Mouse (Mus musculus): ENCODE results near the gene Fmo2.

Gene Fmo2

DNA sequence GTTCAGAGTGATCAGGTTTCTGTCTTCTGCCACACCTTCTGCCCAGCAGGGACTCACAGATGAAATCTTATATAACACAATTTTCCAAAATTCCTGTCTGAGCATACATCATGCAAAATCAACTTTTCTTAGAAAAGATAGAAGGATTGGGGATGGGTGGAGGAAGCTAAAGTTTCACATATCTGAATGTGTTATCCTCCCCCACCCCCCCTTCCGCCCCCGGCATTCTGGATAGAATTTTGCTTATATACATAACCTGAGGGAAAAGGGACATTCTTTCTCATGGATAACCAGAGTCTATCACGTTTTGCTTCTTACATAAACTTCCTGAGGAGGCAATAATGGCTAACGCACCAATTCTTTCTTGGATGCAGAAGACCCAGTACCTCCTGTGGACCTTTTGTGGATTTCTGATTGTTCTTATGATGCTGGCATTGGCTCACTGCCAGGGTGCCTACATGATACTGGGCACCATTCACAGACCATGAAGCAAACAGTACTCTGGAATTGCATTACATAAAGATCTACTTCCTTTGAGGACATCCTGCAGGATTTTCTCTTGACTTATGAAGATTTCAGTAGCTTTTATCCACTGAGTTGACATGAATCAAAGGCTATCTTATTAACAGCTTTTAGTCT lies 36.0 kb upstream of the Fmo2 start:
- Histone ChIP-seq H3K36me3 (ENCODE audit: insufficient read depth, low read length) (no peaks in the 10 kb centered on the region), H3K9me3 (ENCODE audit: low read length) (no peaks in the 10 kb centered on the region), H3K4me3 (replicated peaks; ENCODE audit: low read length) (no peak overlapping the region), H3K4me1 (replicated peaks; ENCODE audit: low read depth, low read length) (no peaks in the 10 kb centered on the region), H3K27me3 (ENCODE audit: insufficient read depth, low read length) (no peaks in the 10 kb centered on the region)
- TF ChIP-seq POU5F1 (IDR thresholded peaks at IDR 0.05; ENCODE audit: borderline replicate concordance, low read length) (no peak), NANOG (IDR thresholded peaks at IDR 0.05; ENCODE audit: borderline replicate concordance, low read length) (no peak), CTCF (conservative IDR thresholded peaks at IDR 0.05; ENCODE audit: low read length) (no peak)

DNA sequence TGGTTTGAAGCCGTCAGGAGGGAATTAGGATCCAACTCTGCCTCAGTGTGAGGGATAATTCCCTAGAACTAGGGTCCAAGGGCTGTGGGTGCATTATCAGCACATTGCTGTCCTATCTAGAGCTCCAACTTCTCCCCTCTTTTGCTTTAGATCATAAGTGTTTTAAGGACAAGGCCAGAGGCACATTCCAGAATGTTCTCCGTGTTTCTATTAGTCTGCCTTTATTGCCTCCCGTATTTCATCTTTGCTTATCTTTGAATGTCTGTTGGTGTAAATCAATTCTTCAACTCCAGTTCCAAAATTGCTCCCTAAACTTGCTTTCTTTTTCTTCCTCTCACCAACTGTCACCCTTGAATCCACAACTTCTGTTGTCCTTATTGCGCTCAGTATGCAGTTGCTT lies 33.9 kb upstream of the Fmo2 start:
- Histone ChIP-seq H3K9me3 (ENCODE audit: low read length) (no peaks in the 10 kb centered on the region), H3K4me3 (replicated peaks; ENCODE audit: low read length) (no peak overlapping the region), H3K4me1 (replicated peaks; ENCODE audit: low read depth, low read length) (no peaks in the 10 kb centered on the region), H3K27me3 (ENCODE audit: insufficient read depth, low read length) (no peaks in the 10 kb centered on the region), H3K36me3 (ENCODE audit: insufficient read depth, low read length) (no peaks in the 10 kb centered on the region)
- TF ChIP-seq POU5F1 (IDR thresholded peaks at IDR 0.05; ENCODE audit: borderline replicate concordance, low read length) (no peak), CTCF (conservative IDR thresholded peaks at IDR 0.05; ENCODE audit: low read length) (no peak)

GRCm38 (mm10) chr1:162931880-162932279 lies 33.4 kb upstream of the Fmo2 start:
- H3K4me1 ChIP-seq (replicated peaks; ENCODE audit: low read depth, low read length), result no peaks in the 10 kb centered on the region
- no peaks in the 10 kb centered on the region for H3K9me3 ChIP-seq (ENCODE audit: low read length)
- TF ChIP-seq POU5F1 (IDR thresholded peaks at IDR 0.05; ENCODE audit: borderline replicate concordance, low read length) (no peak), CTCF (conservative IDR thresholded peaks at IDR 0.05; ENCODE audit: low read length) (no peak), NANOG (IDR thresholded peaks at IDR 0.05; ENCODE audit: borderline replicate concordance, low read length) (no peak)

DNA sequence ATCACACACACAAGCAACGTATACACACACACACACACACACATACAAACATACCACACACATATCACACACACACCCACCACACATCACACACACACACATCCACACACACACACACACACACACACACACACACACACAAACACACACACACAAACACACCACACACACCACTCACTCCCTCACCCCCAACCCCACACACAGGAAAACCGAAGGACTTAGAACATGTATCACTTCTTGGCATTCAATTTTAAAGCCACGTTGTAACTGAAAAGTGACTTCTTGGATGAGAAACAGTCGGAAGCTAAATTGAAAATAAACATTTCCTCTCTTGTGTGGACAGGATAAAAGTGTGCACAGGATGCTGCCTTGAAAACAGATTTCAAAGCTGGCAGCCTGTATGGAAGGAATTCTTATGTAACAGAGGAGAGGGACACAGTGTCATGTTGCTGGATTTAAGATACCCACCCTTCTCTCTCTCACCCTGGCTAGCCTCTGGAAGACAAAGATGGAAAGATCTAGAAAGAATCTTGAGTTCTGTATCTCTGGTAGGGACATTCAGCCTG lies 32.9 kb upstream of the Fmo2 start:
- Histone ChIP-seq H3K4me1 (replicated peaks; ENCODE audit: low read depth, low read length) (no peaks in the 10 kb centered on the region), H3K27me3 (ENCODE audit: insufficient read depth, low read length) (no peaks in the 10 kb centered on the region), H3K9me3 (ENCODE audit: low read length) (no peaks in the 10 kb centered on the region), H3K36me3 (ENCODE audit: insufficient read depth, low read length) (no peaks in the 10 kb centered on the region), H3K4me3 (replicated peaks; ENCODE audit: low read length) (no peak overlapping the region)
- TF ChIP-seq NANOG (IDR thresholded peaks at IDR 0.05; ENCODE audit: borderline replicate concordance, low read length) (no peak), CTCF (conservative IDR thresholded peaks at IDR 0.05; ENCODE audit: low read length) (no peak), POU5F1 (IDR thresholded peaks at IDR 0.05; ENCODE audit: borderline replicate concordance, low read length) (no peak)

More at GRCm38 (mm10) chr1:162931880-162932279, 33.4 kb upstream of the Fmo2 start:
- Histone ChIP-seq H3K4me3 (replicated peaks; ENCODE audit: low read length) (no peak overlapping the region), H3K27me3 (ENCODE audit: insufficient read depth, low read length) (no peaks in the 10 kb centered on the region), H3K36me3 (ENCODE audit: insufficient read depth, low read length) (no peaks in the 10 kb centered on the region)

- Histone ChIP-seq H3K4me1 (replicated peaks; ENCODE audit: low read depth, low read length) (no peaks in the 10 kb centered on the region), H3K36me3 (ENCODE audit: insufficient read depth, low read length) (no peaks in the 10 kb centered on the region), H3K27me3 (ENCODE audit: insufficient read depth, low read length) (no peaks in the 10 kb centered on the region), H3K9me3 (ENCODE audit: low read length) (no peaks in the 10 kb centered on the region), H3K4me3 (replicated peaks; ENCODE audit: low read length) (no peak overlapping the region)
- TF ChIP-seq CTCF (conservative IDR thresholded peaks at IDR 0.05; ENCODE audit: low read length) (no peak), NANOG (IDR thresholded peaks at IDR 0.05; ENCODE audit: borderline replicate concordance, low read length) (no peak), POU5F1 (IDR thresholded peaks at IDR 0.05; ENCODE audit: borderline replicate concordance, low read length) (no peak)
Observed at GRCm38 (mm10) chr1:162930631-162931030, 32.1 kb upstream of the Fmo2 start.

- no peaks in the 10 kb centered on the region for H3K4me1 ChIP-seq (replicated peaks; ENCODE audit: low read depth, low read length)
- no peaks in the 10 kb centered on the region for H3K27me3 ChIP-seq (ENCODE audit: insufficient read depth, low read length)
- H3K9me3 ChIP-seq (ENCODE audit: low read length), result no peaks in the 10 kb centered on the region
- no peak for TF ChIP-seq NANOG (IDR thresholded peaks at IDR 0.05; ENCODE audit: borderline replicate concordance, low read length)
- no peak for TF ChIP-seq POU5F1 (IDR thresholded peaks at IDR 0.05; ENCODE audit: borderline replicate concordance, low read length)
- TF ChIP-seq CTCF (conservative IDR thresholded peaks at IDR 0.05; ENCODE audit: low read length), result no peak
- no peaks in the 10 kb centered on the region for H3K36me3 ChIP-seq (ENCODE audit: insufficient read depth, low read length)
- H3K4me3 ChIP-seq (replicated peaks; ENCODE audit: low read length), result no peak overlapping the region
Observed at GRCm38 (mm10) chr1:162929146-162929545, 30.6 kb upstream of the Fmo2 start.

GRCm38 (mm10) chr1:162925121-162925520 lies 26.6 kb upstream of the Fmo2 start:
- H3K36me3 ChIP-seq (ENCODE audit: insufficient read depth, low read length), result no peaks in the 10 kb centered on the region
- no peaks in the 10 kb centered on the region for H3K27me3 ChIP-seq (ENCODE audit: insufficient read depth, low read length)
- H3K4me3 ChIP-seq (replicated peaks; ENCODE audit: low read length), result no peak overlapping the region
- no peaks in the 10 kb centered on the region; the same call in 1 of the 2 replicates for H3K9me3 ChIP-seq (ENCODE audit: low read length)
- H3K4me1 ChIP-seq (replicated peaks; ENCODE audit: low read depth, low read length), result no peaks in the 10 kb centered on the region
- no peak for TF ChIP-seq CTCF (conservative IDR thresholded peaks at IDR 0.05; ENCODE audit: low read length)
- no peak for TF ChIP-seq POU5F1 (IDR thresholded peaks at IDR 0.05; ENCODE audit: borderline replicate concordance, low read length)
- no peak for TF ChIP-seq NANOG (IDR thresholded peaks at IDR 0.05; ENCODE audit: borderline replicate concordance, low read length)

- no peaks in the 10 kb centered on the region for H3K36me3 ChIP-seq (ENCODE audit: insufficient read depth, low read length)
Observed at GRCm38 (mm10) chr1:162916661-162917060, 18.1 kb upstream of the Fmo2 start.

More at GRCm38 (mm10) chr1:162916661-162917060, 18.1 kb upstream of the Fmo2 start:
- TF ChIP-seq POU5F1 (IDR thresholded peaks at IDR 0.05; ENCODE audit: borderline replicate concordance, low read length) (no peak), CTCF (conservative IDR thresholded peaks at IDR 0.05; ENCODE audit: low read length) (no peak), NANOG (IDR thresholded peaks at IDR 0.05; ENCODE audit: borderline replicate concordance, low read length) (no peak)
- no peaks in the 10 kb centered on the region; the same call in 1 of the 2 replicates for H3K9me3 ChIP-seq (ENCODE audit: low read length)
- H3K4me3 ChIP-seq (replicated peaks; ENCODE audit: low read length), result no peak overlapping the region
- H3K4me1 ChIP-seq (replicated peaks; ENCODE audit: low read depth, low read length), result no peaks in the 10 kb centered on the region
- H3K27me3 ChIP-seq (ENCODE audit: insufficient read depth, low read length), result no peaks in the 10 kb centered on the region
